Mouse (Mus musculus): ENCODE measurements around the gene Krt87. TPM values are rescaled to one million over a fixed set of nuclear protein-coding genes. Genes with fewer than 3 reads are reported as not detected.

Gene Krt87
- not detected for total RNA-seq (2023)

GRCm38 (mm10) chr15:101438555-101438954 lies at the start of gene Krt87:
Gene Krt87 (minus strand): TSS chr15:101438804.

GRCm38 (mm10) chr15:101472952-101473528 lies 34.4 kb upstream of the Krt87 start, which contains the start of gene Krt86:
Gene Krt86 (plus strand): TSS chr15:101473478.

GRCm38 (mm10) chr15:101463651-101464050 lies 25.0 kb upstream of the Krt87 start, which contains the start of gene Krt81:
Gene Krt81 (minus strand): TSS chr15:101463751.

GRCm38 (mm10) chr15:101447444-101447843 lies 8.8 kb upstream of the Krt87 start, which contains the start of gene Krt88:
Gene Krt88 (plus strand): TSS chr15:101447744.

GRCm38 (mm10) chr15:101410775-101411174 lies 27.8 kb downstream of the Krt87 start, which contains the start of gene Krt7:
Gene Krt7 (plus strand): TSS chr15:101411043.

Other genes with a start within 250 kb of the Krt87 start
- gene Grasp, start 214.6 kb downstream of the Krt87 start, total RNA-seq (2023), result 7.3 TPM
- gene Nr4a1, start 184.5 kb downstream of the Krt87 start, total RNA-seq (2023), result 312 TPM
- 70.4 TPM for gene Atg101, start 154.5 kb downstream of the Krt87 start, total RNA-seq (2023)
- 0.71 TPM for gene 6030408B16Rik, start 145.6 kb downstream of the Krt87 start, total RNA-seq (2023)
- gene Krt80, start 68.6 kb downstream of the Krt87 start, total RNA-seq (2023), result 0.30 TPM
- gene Krt7, start 27.8 kb downstream of the Krt87 start, total RNA-seq (2023), result 1.1 TPM
- not detected for gene Krt88, start 8.9 kb upstream of the Krt87 start, total RNA-seq (2023)
- not detected for gene Krt81, start 24.9 kb upstream of the Krt87 start, total RNA-seq (2023)
- not detected for gene Krt86, start 34.7 kb upstream of the Krt87 start, total RNA-seq (2023)
- not detected for gene Krt83, start 52.7 kb upstream of the Krt87 start, total RNA-seq (2023)
- gene Gm49425, start 78.5 kb upstream of the Krt87 start, total RNA-seq (2023), result not detected
- not detected for gene Krt84, start 94.0 kb upstream of the Krt87 start, total RNA-seq (2023)
- not detected for gene Krt82, start 111.9 kb upstream of the Krt87 start, total RNA-seq (2023)
- gene Krt90, start 124.1 kb upstream of the Krt87 start, total RNA-seq (2023), result not detected
- gene Krt75, start 135.1 kb upstream of the Krt87 start, total RNA-seq (2023), result not detected
- not detected for gene Gm5414, start 189.4 kb upstream of the Krt87 start, total RNA-seq (2023)
- not detected for gene Gm5478, start 208.6 kb upstream of the Krt87 start, total RNA-seq (2023)
- not detected for gene Krt6b, start 241.5 kb upstream of the Krt87 start, total RNA-seq (2023)